Mouse (Mus musculus) myocyte (in vitro differentiated cells): ENCODE results near the gene Emx2. TPM values are rescaled to one million over a fixed set of nuclear protein-coding genes. Genes with fewer than 3 reads are reported as not detected.

ENCODE experiments used
- H3K27me3 ChIP-seq: one replicate; pipeline ENCODE4 v1.6.1; 2011; ENCODE audit not compliant: control insufficient read depth, insufficient read depth, insufficient read length
- H3K36me3 ChIP-seq: one replicate; pipeline ENCODE4 v1.6.1; 2011; ENCODE audit not compliant: control insufficient read depth, insufficient read depth
- H3K4me2 ChIP-seq: one replicate; pipeline ENCODE4 v1.6.1; 2011; ENCODE audit warnings: low read depth, control low read depth
- H3K4me3 ChIP-seq: one replicate; pipeline ENCODE4 v1.5.1; 2011; ENCODE audit warnings: mild to moderate bottlenecking, control low read depth, moderate library complexity
- H3K79me2 ChIP-seq: one replicate; pipeline ENCODE4 v1.6.1; 2011; ENCODE audit not compliant: control insufficient read depth, insufficient read depth
- H3ac ChIP-seq: one replicate; pipeline ENCODE4 v1.6.1; 2011; ENCODE audit not compliant: control insufficient read depth, insufficient read length
- CEBPB ChIP-seq: IDR thresholded peaks from 2 replicates; pipeline ENCODE4 v1.6.1; 2011; ENCODE audit warnings: mild to moderate bottlenecking, moderate library complexity; ENCODE audit not compliant: poor library complexity, insufficient read depth, severe bottlenecking
- E2F4 ChIP-seq: IDR thresholded peaks from one replicate; pipeline ENCODE4 v1.6.1; 2011; ENCODE audit warnings: mild to moderate bottlenecking, control low read depth, moderate library complexity; ENCODE audit not compliant: insufficient read depth
- MAX ChIP-seq: IDR thresholded peaks from one replicate; pipeline ENCODE4 v1.6.1; 2011; ENCODE audit warnings: low read depth, mild to moderate bottlenecking, control low read depth
- MYOD1 ChIP-seq, 3 experiments: IDR thresholded peaks; one replicate each; pipeline ENCODE4 v1.6.1; 2011; ENCODE audit warnings: control low read depth in 2 of 3, low read depth in 2 of 3, mild to moderate bottlenecking in 2 of 3, moderate library complexity in 1 of 3; ENCODE audit not compliant: insufficient read length in 2 of 3, control insufficient read depth in 1 of 3
- MYOG ChIP-seq, 3 experiments: IDR thresholded peaks; one replicate each; pipeline ENCODE4 v1.6.1; 2011; ENCODE audit warnings: control low read depth in 2 of 3, low read depth in 2 of 3, mild to moderate bottlenecking in 2 of 3; ENCODE audit not compliant: insufficient read length in 2 of 3, control insufficient read depth in 1 of 3, insufficient read depth in 1 of 3
- POLR2A ChIP-seq: IDR thresholded peaks from one replicate; pipeline ENCODE4 v1.6.1; 2011; ENCODE audit warnings: low read depth, mild to moderate bottlenecking, control low read depth, moderate library complexity; ENCODE audit not compliant: insufficient read length
- POLR2AphosphoS2 ChIP-seq: IDR thresholded peaks from one replicate; pipeline ENCODE4 v1.6.1; 2011; ENCODE audit warnings: low read depth, control low read depth; ENCODE audit not compliant: insufficient read length
- REST ChIP-seq: IDR thresholded peaks from one replicate; pipeline ENCODE4 v1.6.1; 2011; ENCODE audit warnings: mild to moderate bottlenecking, control low read depth, moderate library complexity; ENCODE audit not compliant: insufficient read depth, insufficient read length
- SRF ChIP-seq: IDR thresholded peaks from one replicate; pipeline ENCODE4 v1.6.1; 2011; ENCODE audit warnings: low read depth; ENCODE audit not compliant: control insufficient read depth, insufficient read length
- TCF12 ChIP-seq: IDR thresholded peaks from one replicate; pipeline ENCODE4 v1.6.1; 2011; ENCODE audit warnings: mild to moderate bottlenecking, control low read depth; ENCODE audit not compliant: poor library complexity, insufficient read depth, severe bottlenecking
- TCF3 ChIP-seq: IDR thresholded peaks from one replicate; pipeline ENCODE4 v1.6.1; 2011; ENCODE audit warnings: low read depth, control low read depth; ENCODE audit not compliant: insufficient read length
- USF1 ChIP-seq: IDR thresholded peaks from one replicate; pipeline ENCODE4 v1.6.1; 2011; ENCODE audit warnings: low read depth, mild to moderate bottlenecking, control low read depth, moderate library complexity
- polyA plus RNA-seq: library from polyadenylated mRNA; unstranded; fragments of >200 nt; fragmentation: generic; extraction: Trizol; gene quantifications from one replicate; pipeline ENCODE4 v1.2.1, GENCODE M21; 2012; ENCODE audit warnings: missing spikeins

Emx2 gene
- polyA plus RNA-seq, 1 experiment, result not detected

- Histone ChIP-seq H3K27me3 (no peaks in the 10 kb centered on the region), H3K4me3 (no peak overlapping the region), H3K79me2 (no peaks in the 10 kb centered on the region), H3K4me2 (no peak overlapping the region), H3ac (no peak overlapping the region), H3K36me3 (no peaks in the 10 kb centered on the region)
- TF ChIP-seq TCF3 (no peak), TCF12 (no peak)
Measured at GRCm38 (mm10) chr19:59422393-59422792, 35.8 kb upstream of the Emx2 start.

GRCm38 (mm10) chr19:59423685-59424084 lies 34.5 kb upstream of the Emx2 start:
- no peaks in the 10 kb centered on the region for H3K27me3 ChIP-seq
- TF ChIP-seq E2F4 (no peak), USF1 (no peak), CEBPB (no peak), MYOG (IDR thresholded peaks at IDR 0.05; ENCODE audit: control insufficient read depth in 1 of 3, insufficient read depth in 1 of 3, insufficient read length in 2 of 3, low read depth in 2 of 3) (no peak), MYOD1 (IDR thresholded peaks at IDR 0.05; ENCODE audit: control insufficient read depth in 1 of 3, insufficient read length in 2 of 3, low read depth in 2 of 3) (no peak), POLR2AphosphoS2 (no peak), POLR2A (no peak), TCF3 (no peak), REST (no peak)

DNA sequence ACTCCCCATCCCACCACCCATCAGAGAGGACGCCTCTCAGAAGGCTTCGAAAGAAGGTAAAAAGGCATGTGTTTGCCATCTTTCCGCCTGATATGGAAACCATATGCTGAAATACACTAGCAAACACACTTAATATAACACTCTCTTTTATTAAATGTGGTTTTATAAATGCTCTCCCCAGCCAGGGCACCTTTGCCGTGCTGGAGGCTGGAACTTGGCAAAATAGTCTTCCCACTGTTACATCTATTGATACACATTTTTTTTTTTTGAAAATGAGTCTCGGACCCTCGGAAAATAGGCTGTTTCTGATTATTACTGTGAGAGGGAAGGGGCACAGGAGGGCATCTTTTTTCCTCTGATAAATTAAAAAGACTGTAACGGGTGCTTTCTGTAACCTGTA lies 33.2 kb upstream of the Emx2 start:
- H3K36me3 ChIP-seq, result no peaks in the 10 kb centered on the region
- H3K4me3 ChIP-seq, result no peak overlapping the region
- no peak overlapping the region for H3ac ChIP-seq
- no peak overlapping the region for H3K4me2 ChIP-seq
- TF ChIP-seq TCF3, result no peak
- TF ChIP-seq MYOG (IDR thresholded peaks at IDR 0.05; ENCODE audit: control insufficient read depth in 1 of 3, insufficient read depth in 1 of 3, insufficient read length in 2 of 3, low read depth in 2 of 3), result no peak
- TF ChIP-seq TCF12, result no peak
- TF ChIP-seq POLR2AphosphoS2, result no peak
- TF ChIP-seq MYOD1 (IDR thresholded peaks at IDR 0.05; ENCODE audit: control insufficient read depth in 1 of 3, insufficient read length in 2 of 3, low read depth in 2 of 3), result no peak
- no peak for TF ChIP-seq POLR2A
- TF ChIP-seq E2F4, result no peak
- no peak for TF ChIP-seq USF1
- TF ChIP-seq MAX, result no peak
- TF ChIP-seq REST, result no peak
- TF ChIP-seq CEBPB, result no peak
- no peak for TF ChIP-seq SRF
- H3K27me3 ChIP-seq, result no peaks in the 10 kb centered on the region
- no peaks in the 10 kb centered on the region for H3K79me2 ChIP-seq

More at GRCm38 (mm10) chr19:59423685-59424084, 34.5 kb upstream of the Emx2 start:
- Histone ChIP-seq H3K79me2 (no peaks in the 10 kb centered on the region), H3K4me2 (no peak overlapping the region), H3ac (no peak overlapping the region), H3K36me3 (no peaks in the 10 kb centered on the region), H3K4me3 (no peak overlapping the region)

- TF ChIP-seq POLR2AphosphoS2 (no peak), TCF12 (no peak), MYOG (IDR thresholded peaks at IDR 0.05; ENCODE audit: control insufficient read depth in 1 of 3, insufficient read depth in 1 of 3, insufficient read length in 2 of 3, low read depth in 2 of 3) (no peak), MYOD1 (IDR thresholded peaks at IDR 0.05; ENCODE audit: control insufficient read depth in 1 of 3, insufficient read length in 2 of 3, low read depth in 2 of 3) (no peak), REST (no peak), POLR2A (no peak), MAX (no peak), E2F4 (no peak), SRF (no peak), USF1 (no peak), CEBPB (no peak), TCF3 (no peak)
- no peaks in the 10 kb centered on the region for H3K27me3 ChIP-seq
- H3ac ChIP-seq, result no peak overlapping the region
- H3K36me3 ChIP-seq, result no peaks in the 10 kb centered on the region
- no peak overlapping the region for H3K4me2 ChIP-seq
- no peaks in the 10 kb centered on the region for H3K79me2 ChIP-seq
- H3K4me3 ChIP-seq, result no peak overlapping the region
Measured at GRCm38 (mm10) chr19:59432286-59432685, 25.9 kb upstream of the Emx2 start.

GRCm38 (mm10) chr19:59450561-59451135 lies 7.5 kb upstream of the Emx2 start:
- Histone ChIP-seq H3K27me3 (peaks cover 11% of the 10 kb centered on the region), H3K36me3 (no peaks in the 10 kb centered on the region), H3K4me3 (no peak overlapping the region), H3K79me2 (no peaks in the 10 kb centered on the region), H3K4me2 (no peak overlapping the region), H3ac (no peak overlapping the region)
- TF ChIP-seq SRF (no peak), MYOG (IDR thresholded peaks at IDR 0.05; ENCODE audit: control insufficient read depth in 1 of 3, insufficient read depth in 1 of 3, insufficient read length in 2 of 3, low read depth in 2 of 3) (no peak), TCF3 (no peak), MAX (no peak), USF1 (no peak), POLR2AphosphoS2 (no peak), MYOD1 (IDR thresholded peaks at IDR 0.05; ENCODE audit: control insufficient read depth in 1 of 3, insufficient read length in 2 of 3, low read depth in 2 of 3) (no peak), POLR2A (no peak), CEBPB (no peak), TCF12 (no peak), E2F4 (no peak), REST (no peak)
